ENCODE assay signal across 20 mouse cellular contexts in genomic region chr6:94935706-94936105, GRCm38 (mm10).
A peak's percentile ranks its signal among the peaks of the same experiment; 100 is the strongest.
DNase-seq lines count a peak whose midpoint lies in the region; ATAC-seq and TF ChIP-seq lines count a peak whose summit lies in the region.
"Had no signal": no experiment of that assay in that cellular context is flagged by ENCODE, and none has a peak within 500 bp of the region (broad histone marks: within the 10 kb centered on the region; RNA-seq: fewer than 3 reads in every experiment).

No protein-coding gene starts in this region.

- no peak overlapping the region for H3K27ac ChIP-seq in kidney, adult 2 months (ENCODE audit: insufficient read depth, low read depth, low read length)
- H3K27ac ChIP-seq in midbrain, postnatal 0 days (ENCODE audit: low read depth, low read length), result no peak overlapping the region
- H3K27ac ChIP-seq: embryonic facial prominence, embryonic 12.5 days; forebrain, embryonic 12.5 days; heart, embryonic 15.5 days; hindbrain, embryonic 14.5 days; intestine, embryonic 15.5 days had no signal

- no peaks in the 10 kb centered on the region for H3K9me3 ChIP-seq in midbrain, postnatal 0 days (ENCODE audit: low read length)
- H3K9me3 ChIP-seq: embryonic facial prominence, embryonic 12.5 days; forebrain, embryonic 12.5 days; G1E; heart, embryonic 15.5 days; intestine, embryonic 15.5 days had no signal

- H3K4me3 ChIP-seq in kidney, adult 2 months (ENCODE audit: insufficient read depth, low read depth, low read length), result no peak overlapping the region
- no peak overlapping the region for H3K4me3 ChIP-seq in midbrain, postnatal 0 days (ENCODE audit: low read depth, low read length)
- H3K4me3 ChIP-seq: embryonic facial prominence, embryonic 12.5 days; forebrain, embryonic 12.5 days; heart, embryonic 15.5 days; intestine, embryonic 15.5 days had no signal

- TF ChIP-seq CTCF in kidney, adult 2 months (conservative IDR thresholded peaks at IDR 0.05; ENCODE audit: insufficient read depth, insufficient read length, low read depth, low read length), result no peak
- no peak for TF ChIP-seq CTCF in midbrain, postnatal 0 days (IDR thresholded peaks at IDR 0.05)

- ATAC-seq in midbrain, postnatal 0 days (ENCODE audit: low FRiP score), result no peak
- ATAC-seq: CD4-positive, CD25-positive, alpha-beta regulatory T cell, adult 4 months; intestine, embryonic 15.5 days had no signal

- H3K4me2 ChIP-seq in midbrain, postnatal 0 days (ENCODE audit: low read depth, low read length, poor library complexity, severe bottlenecking), result no peak overlapping the region
- H3K4me2 ChIP-seq: embryonic facial prominence, embryonic 12.5 days; forebrain, embryonic 12.5 days; heart, embryonic 15.5 days; hindbrain, embryonic 14.5 days; intestine, embryonic 15.5 days had no signal

- DNase-seq in adrenal gland, adult 2 months, result peak; percentile 31
- DNase-seq in adrenal gland, postnatal 4 days (ENCODE audit: low spot score in 2 of 2), result no peak
- DNase-seq in kidney, adult 2 months, result peak; percentile 7
- no peak for DNase-seq in kidney, postnatal 4 days
- peak; percentile 10 for DNase-seq in adrenal gland, postnatal 25 days
- DNase-seq in embryo, embryonic 10 days (ENCODE audit: low spot score), result no peak
- no peak for DNase-seq in midbrain, postnatal 0 days (ENCODE audit: low spot score)
- DNase-seq: B cell, adult 2 months; cerebellum, adult 8-10 months; cerebellum, postnatal 14 days; gastrocnemius, postnatal 14 days; heart, postnatal 14 days; kidney, adult 18-20 months had no signal

- no peak overlapping the region for H3K9ac ChIP-seq in midbrain, postnatal 0 days (replicated peaks; ENCODE audit: low read length, poor library complexity, severe bottlenecking)
- H3K9ac ChIP-seq: embryonic facial prominence, embryonic 12.5 days; forebrain, embryonic 12.5 days; heart, embryonic 15.5 days; hindbrain, embryonic 14.5 days; intestine, embryonic 15.5 days had no signal

- no peaks in the 10 kb centered on the region for H3K36me3 ChIP-seq in kidney, adult 2 months (ENCODE audit: control insufficient read depth, insufficient read depth, low read length)
- H3K36me3 ChIP-seq in midbrain, postnatal 0 days (ENCODE audit: insufficient read depth, low read length), result no peaks in the 10 kb centered on the region
- H3K36me3 ChIP-seq: embryonic facial prominence, embryonic 12.5 days; forebrain, embryonic 12.5 days; G1E; heart, embryonic 15.5 days; intestine, embryonic 15.5 days had no signal

- no peaks in the 10 kb centered on the region for H3K4me1 ChIP-seq in kidney, adult 2 months (ENCODE audit: control insufficient read depth, insufficient read depth, low read length)
- H3K4me1 ChIP-seq in midbrain, postnatal 0 days (ENCODE audit: insufficient read depth, low read length), result no peaks in the 10 kb centered on the region
- H3K4me1 ChIP-seq: embryonic facial prominence, embryonic 12.5 days; forebrain, embryonic 12.5 days; intestine, embryonic 15.5 days had no signal

- 95% methylated on average over 1 of the region's 1 CpGs for WGBS in kidney, adult 2 months
- WGBS in midbrain, postnatal 0 days, result 86% methylated on average over 1 of the region's 1 CpGs

- no peak for TF ChIP-seq POLR2A in kidney, adult 2 months (IDR thresholded peaks at IDR 0.05; ENCODE audit: low read depth, low read length)

- H3K27me3 ChIP-seq in kidney, adult 2 months (replicated peaks; ENCODE audit: control insufficient read depth, insufficient read depth, low read length), result no peaks in the 10 kb centered on the region
- no peaks in the 10 kb centered on the region for H3K27me3 ChIP-seq in midbrain, postnatal 0 days (ENCODE audit: insufficient read depth, low read length)
- H3K27me3 ChIP-seq: embryonic facial prominence, embryonic 12.5 days; forebrain, embryonic 12.5 days; heart, embryonic 15.5 days; intestine, embryonic 15.5 days had no signal

Comparison
In these comparisons a context has a peak if more than half of its experiments do, and no peak if none do; other contexts are left out.
1. DNase-seq: peak in adrenal gland, adult 2 months (single experiment), kidney, adult 2 months (single experiment) and adrenal gland, postnatal 25 days (single experiment); none in adrenal gland, postnatal 4 days (0 of 2), kidney, postnatal 4 days (0 of 2), embryo, embryonic 10 days (single experiment) and midbrain, postnatal 0 days (single experiment).